Mouse (Mus musculus) MEL (cell line): Measurements from ENCODE around the gene Cnksr1. TPM values are rescaled to one million over a fixed set of nuclear protein-coding genes. Genes with fewer than 3 reads are reported as not detected.
A peak's percentile ranks its signal among the peaks of the same experiment; 100 is the strongest.

ENCODE experiments used
- DNase-seq: peaks from one replicate; pipeline ENCODE4 v3.0.0; 2011; ENCODE audit warnings: low read depth, low spot score
- H3K27ac ChIP-seq: 2 replicates; pipeline ENCODE4 v1.5.1; 2012; ENCODE audit warnings: low read depth, mild to moderate bottlenecking, control low read depth, low read length, moderate library complexity; ENCODE audit not compliant: control insufficient read depth
- H3K27me3 ChIP-seq, 2 experiments: fragments of 150-350 bp in 1 of 2; sonication (generic) in 1 of 2; 2 replicates each; pipeline ENCODE4 v1.6.1; 2012; ENCODE audit warnings: low read length in 2 of 2, mild to moderate bottlenecking in 2 of 2, improper control_type of control experiment in 1 of 2, moderate library complexity in 1 of 2; ENCODE audit not compliant: insufficient read depth in 2 of 2, control insufficient read depth in 1 of 2
- H3K36me3 ChIP-seq, 2 experiments: 2 replicates each; pipeline ENCODE4 v1.6.1; 2012 to 2014; ENCODE audit warnings: low read length in 2 of 2, improper control_type of control experiment in 1 of 2, inconsistent platforms in 1 of 2, mild to moderate bottlenecking in 1 of 2; ENCODE audit not compliant: insufficient read depth in 2 of 2, control insufficient read depth in 1 of 2
- H3K4me1 ChIP-seq, 2 experiments: fragments of 150-350 bp in 1 of 2; sonication (generic) in 1 of 2; 2 replicates each; pipeline ENCODE4 v1.6.1; 2012; ENCODE audit warnings: low read length in 2 of 2, improper control_type of control experiment in 1 of 2, mild to moderate bottlenecking in 1 of 2; ENCODE audit not compliant: insufficient read depth in 2 of 2, control insufficient read depth in 1 of 2
- H3K4me3 ChIP-seq, 2 experiments: fragments of 150-350 bp in 1 of 2; sonication (generic) in 1 of 2; 2 replicates each; pipeline ENCODE4 v1.5.1; 2012; ENCODE audit warnings: low read depth in 2 of 2, low read length in 2 of 2, mild to moderate bottlenecking in 2 of 2, moderate library complexity in 2 of 2, control low read depth in 1 of 2, improper control_type of control experiment in 1 of 2; ENCODE audit not compliant: control insufficient read depth in 1 of 2, insufficient read depth in 1 of 2
- H3K79me2 ChIP-seq: 2 replicates; pipeline ENCODE4 v1.6.1; 2012; ENCODE audit warnings: mild to moderate bottlenecking, low read length, moderate library complexity; ENCODE audit not compliant: control insufficient read depth, poor library complexity, insufficient read depth
- H3K9ac ChIP-seq: 2 replicates; pipeline ENCODE4 v1.6.1; 2012; ENCODE audit warnings: low read depth, mild to moderate bottlenecking, control low read depth, low read length, moderate library complexity; ENCODE audit not compliant: control insufficient read depth, poor library complexity, severe bottlenecking
- H3K9me3 ChIP-seq: fragments of 150-350 bp; sonication (generic); replicated peaks from 2 replicates; pipeline ENCODE4 v1.6.1; 2012; ENCODE audit warnings: mild to moderate bottlenecking, low read length, improper control_type of control experiment, moderate library complexity; ENCODE audit not compliant: insufficient read depth
- CTCF ChIP-seq, 3 experiments: IDR thresholded peaks in 2 of 3; conservative IDR thresholded peaks in 1 of 3; 2 replicates each; pipeline ENCODE4 v1.5.1; 2011 to 2012; ENCODE audit warnings: low read length in 3 of 3, low read depth in 2 of 3, mild to moderate bottlenecking in 2 of 3, improper control_type of control experiment in 1 of 3, inconsistent platforms in 1 of 3, mixed read lengths in 1 of 3, moderate library complexity in 1 of 3; ENCODE audit not compliant: control insufficient read depth in 1 of 3, insufficient read depth in 1 of 3, poor library complexity in 1 of 3, severe bottlenecking in 1 of 3
- ELF1 ChIP-seq: IDR thresholded peaks from 2 replicates; pipeline ENCODE4 v1.6.1; 2014; ENCODE audit warnings: low read depth, mild to moderate bottlenecking, inconsistent platforms, low read length, improper control_type of control experiment, moderate library complexity
- GABPA ChIP-seq: IDR thresholded peaks from 2 replicates; pipeline ENCODE4 v1.6.1; 2012; ENCODE audit warnings: low read depth, mild to moderate bottlenecking, inconsistent platforms, low read length, improper control_type of control experiment, moderate library complexity
- KAT2A ChIP-seq: conservative IDR thresholded peaks from 2 replicates; pipeline ENCODE4 v1.6.1; 2012; ENCODE audit warnings: low read depth, low read length, improper control_type of control experiment, inconsistent platforms
- POLR2A ChIP-seq, 2 experiments: IDR thresholded peaks; 2 replicates each; pipeline ENCODE4 v1.6.1; 2011 to 2012; ENCODE audit warnings: low read length in 2 of 2, mild to moderate bottlenecking in 2 of 2, control low read depth in 1 of 2, improper control_type of control experiment in 1 of 2, low read depth in 1 of 2, moderate library complexity in 1 of 2; ENCODE audit not compliant: control insufficient read depth in 1 of 2, insufficient read depth in 1 of 2, poor library complexity in 1 of 2
- ZMIZ1 ChIP-seq: IDR thresholded peaks from 2 replicates; pipeline ENCODE4 v1.6.1; 2012; ENCODE audit warnings: low read depth, mild to moderate bottlenecking, inconsistent platforms, low read length, improper control_type of control experiment, moderate library complexity
- polyA plus RNA-seq, 2 experiments: library from polyadenylated mRNA; stranded (reverse) in 1 of 2; unstranded in 1 of 2; fragments of >175 nt in 1 of 2; fragments of >200 nt in 1 of 2; gene quantifications; 2 replicates each; pipeline versions ENCODE4 v1.2.1 to v1.2.4; 2012; ENCODE audit warnings: low replicate concordance in 2 of 2, low read depth in 1 of 2; ENCODE audit not compliant: insufficient read length in 2 of 2, insufficient read depth in 1 of 2, missing spikeins in 1 of 2
- total RNA-seq: library from RNA; depleted of rRNA; stranded (reverse); fragments of 300-350 nt; gene quantifications from 2 replicates; pipeline ENCODE4 v1.2.3, GENCODE M21; 2012

Gene Cnksr1
- total and polyA plus RNA-seq, 3 experiments: 0.07 TPM; not detected in 2

- Histone ChIP-seq H3K9me3 (no peaks in the 10 kb centered on the region), H3K4me1 (peaks cover 0 to 16% of the 10 kb centered on the region in 2 experiments; a peak in 2 of 4 replicates), H3K79me2 (peaks cover 10% of the 10 kb centered on the region), H3K27ac (no peak within 1 kb of the TSS), H3K27me3 (no peaks in the 10 kb centered on the region), H3K36me3 (peaks cover 0 to 3% of the 10 kb centered on the region in 2 experiments; a peak in 2 of 4 replicates), H3K9ac (peak within 1 kb of the TSS; percentile 97), H3K4me3 (peak within 1 kb of the TSS; percentile 74 to 99)
- DNase-seq: no peak
- no peak for TF ChIP-seq CTCF (IDR thresholded peaks at IDR 0.05 in 2 of 3, conservative IDR thresholded peaks at IDR 0.05 in 1 of 3; ENCODE audit: control insufficient read depth in 1 of 3, insufficient read depth in 1 of 3, low read depth in 2 of 3, low read length in 3 of 3, poor library complexity in 1 of 3, severe bottlenecking in 1 of 3)
- peak in 1 of 2 experiments; percentile 30; a peak in 1 of 4 replicates for TF ChIP-seq POLR2A (IDR thresholded peaks at IDR 0.05; ENCODE audit: control insufficient read depth in 1 of 2, insufficient read depth in 1 of 2, low read depth in 1 of 2, low read length in 2 of 2, poor library complexity in 1 of 2)
Measured at GRCm38 (mm10) chr4:134243516-134244250, 5.5 kb upstream of the Cnksr1 start, which contains the start of gene E130218I03Rik. E130218I03Rik (plus strand) TSS chr4:134243662.

GRCm38 (mm10) chr4:134238686-134239085 is 487 bp upstream of the Cnksr1 start:
- DNase-seq: no peak
- H3K27me3 ChIP-seq: peaks cover 0 to 3% of the 10 kb centered on the region in 2 experiments; a peak in 2 of 4 replicates
- no peak overlapping the region for H3K4me3 ChIP-seq

GRCm38 (mm10) chr4:134237582-134238278 is 469 bp downstream of the Cnksr1 start:
- Histone ChIP-seq H3K9ac (no peak overlapping the region), H3K9me3 (no peaks in the 10 kb centered on the region), H3K79me2 (no peaks in the 10 kb centered on the region), H3K4me3 (no peak overlapping the region), H3K36me3 (no peaks in the 10 kb centered on the region), H3K4me1 (peaks cover 0 to 2% of the 10 kb centered on the region in 2 experiments; a peak in 1 of 4 replicates), H3K27me3 (peaks cover 0 to 5% of the 10 kb centered on the region in 2 experiments; a peak in 2 of 4 replicates), H3K27ac (no peak overlapping the region)
- DNase-seq: no peak
- TF ChIP-seq GABPA (no peak), ZMIZ1 (no peak), KAT2A (no peak)

More at GRCm38 (mm10) chr4:134238686-134239085, 487 bp upstream of the Cnksr1 start:
- H3K9ac ChIP-seq: no peak overlapping the region
- no peaks in the 10 kb centered on the region for H3K36me3 ChIP-seq
- TF ChIP-seq ELF1 (no peak), GABPA (no peak)
- TF ChIP-seq, all 39 proteins: peak for 0
- peaks cover 0 to 2% of the 10 kb centered on the region in 2 experiments; a peak in 1 of 4 replicates for H3K4me1 ChIP-seq
- H3K79me2 ChIP-seq: no peaks in the 10 kb centered on the region
- no peak overlapping the region for H3K27ac ChIP-seq
- H3K9me3 ChIP-seq: no peaks in the 10 kb centered on the region
